Mouse (Mus musculus) embryonic facial prominence, embryonic 13.5 days (tissue): ENCODE data around the gene Gemin2. TPM values are rescaled to one million over a fixed set of nuclear protein-coding genes. Genes with fewer than 3 reads are reported as not detected.
"Not testable (repeated sequence)": the region's sequence is repeated elsewhere in the genome, so short reads cannot be mapped to it uniquely, and the experiment has no call there.

Experiments
- ATAC-seq: fragments of 200-750 bp; cut with Nextera tagmentation; 2 replicates; pipeline ENCODE4 v1.8.0; 2017; ENCODE audit warnings: low read depth; ENCODE audit not compliant: insufficient number of reproducible peaks, insufficient read depth, low FRiP score, low TSS enrichment
- H3K27ac ChIP-seq: fragments of 300-500 bp; sonication (generic); 2 replicates; pipeline ENCODE4 v1.5.1; 2015; ENCODE audit warnings: moderate library complexity, mild to moderate bottlenecking, inconsistent platforms
- H3K27me3 ChIP-seq: fragments of 300-500 bp; sonication (generic); 2 replicates; pipeline ENCODE4 v1.6.1; 2015; ENCODE audit warnings: mild to moderate bottlenecking, inconsistent platforms
- H3K36me3 ChIP-seq: fragments of 300-500 bp; sonication (generic); 2 replicates; pipeline ENCODE4 v1.6.1; 2015; ENCODE audit warnings: mild to moderate bottlenecking, inconsistent platforms
- H3K4me1 ChIP-seq: fragments of 300-500 bp; sonication (generic); 2 replicates; pipeline ENCODE4 v1.6.1; 2015; ENCODE audit warnings: inconsistent platforms
- H3K4me2 ChIP-seq: fragments of 300-500 bp; sonication (generic); 2 replicates; pipeline ENCODE4 v1.6.1; 2015; ENCODE audit warnings: moderate library complexity, mild to moderate bottlenecking, inconsistent platforms
- H3K4me3 ChIP-seq: fragments of 300-500 bp; sonication (generic); 2 replicates; pipeline ENCODE4 v1.5.1; 2015; ENCODE audit warnings: mild to moderate bottlenecking, inconsistent platforms
- H3K9ac ChIP-seq: fragments of 300-500 bp; sonication (generic); 2 replicates; pipeline ENCODE4 v1.6.1; 2015; ENCODE audit warnings: mild to moderate bottlenecking, inconsistent platforms
- H3K9me3 ChIP-seq: fragments of 300-500 bp; sonication (generic); 2 replicates; pipeline ENCODE4 v1.6.1; 2016; ENCODE audit warnings: inconsistent platforms
- WGBS: fragments of 180-500 bp; shearing (Covaris S2); methylation state at CpG from one replicate; pipeline ENCODE4 v1.1.7; 2015; ENCODE audit warnings: mixed read lengths; 5-methylcytosine and 5-hydroxymethylcytosine counted together
- polyA plus RNA-seq: library from polyadenylated mRNA; unstranded; fragments of >200 nt; fragmentation: Nextera tagmentation; extraction: Ambion mirVana; gene quantifications from 2 replicates; pipeline ENCODE4 v1.2.1, GENCODE M21; 2015

Gene Gemin2
- polyA plus RNA-seq, 1 experiment from 2014 or later = 38.3 TPM

- H3K27me3 ChIP-seq = no peaks in the 10 kb centered on the region
- H3K9me3 ChIP-seq = no peaks in the 10 kb centered on the region
- no peak for ATAC-seq
- H3K4me3 ChIP-seq = no peak overlapping the region
- no peak overlapping the region for H3K9ac ChIP-seq
- H3K4me1 ChIP-seq = no peaks in the 10 kb centered on the region
- WGBS = 67% methylated on average over 5 of the region's 5 CpGs
- peaks cover 17% of the 10 kb centered on the region for H3K36me3 ChIP-seq
- H3K27ac ChIP-seq = no peak overlapping the region
- H3K4me2 ChIP-seq = no peak overlapping the region
Observed at GRCm38 (mm10) chr12:59032101-59032500, 18.9 kb downstream of the Gemin2 start.

GRCm38 (mm10) chr12:59039162-59039970 lies 26.2 kb downstream of the Gemin2 start:
- Histone ChIP-seq H3K27me3 (no peaks in the 10 kb centered on the region), H3K4me2 (peak overlapping the region; percentile 43), H3K9me3 (no peaks in the 10 kb centered on the region), H3K27ac (peak overlapping the region; percentile 72; the same call in 1 of the 2 replicates), H3K36me3 (peaks cover 31% of the 10 kb centered on the region), H3K9ac (no peak overlapping the region), H3K4me1 (0 out of 2 replicates have a peak, but pooled peaks cover 4% of the 10 kb centered on the region), H3K4me3 (no peak overlapping the region)
- 69% methylated on average over 10 of the region's 10 CpGs for WGBS
- no peak for ATAC-seq

- Histone ChIP-seq H3K27ac (peak overlapping the region; percentile 72; the same call in 1 of the 2 replicates), H3K4me1 (0 out of 2 replicates have a peak, but pooled peaks cover 4% of the 10 kb centered on the region), H3K27me3 (no peaks in the 10 kb centered on the region), H3K36me3 (peaks cover 39% of the 10 kb centered on the region), H3K9me3 (no peaks in the 10 kb centered on the region), H3K4me3 (peak overlapping the region; percentile 16; the same call in 1 of the 2 replicates), H3K4me2 (peak overlapping the region; percentile 43), H3K9ac (no peak overlapping the region)
- peak; percentile 78; the same call in 1 of the 2 replicates for ATAC-seq
- WGBS = 5% methylated on average over 23 of the region's 23 CpGs
Observed at GRCm38 (mm10) chr12:59039971-59040844, 27.0 kb downstream of the Gemin2 start.

- Histone ChIP-seq H3K9ac (no peak overlapping the region), H3K4me2 (no peak overlapping the region), H3K4me1 (0 out of 2 replicates have a peak, but pooled peaks cover 4% of the 10 kb centered on the region), H3K27ac (0 out of 2 replicates have a peak overlapping the region, but pooled peaks have one; percentile 72), H3K4me3 (no peak overlapping the region), H3K9me3 (no peaks in the 10 kb centered on the region), H3K36me3 (peaks cover 45% of the 10 kb centered on the region), H3K27me3 (no peaks in the 10 kb centered on the region)
- 0 out of 2 replicates have a peak, but pooled peaks have one; percentile 15 for ATAC-seq
- WGBS = 21% methylated on average over 7 of the region's 7 CpGs
Observed at GRCm38 (mm10) chr12:59040851-59041250, 27.7 kb downstream of the Gemin2 start.

- Histone ChIP-seq H3K27me3 (no peaks in the 10 kb centered on the region), H3K4me2 (no peak overlapping the region), H3K4me3 (no peak overlapping the region), H3K27ac (no peak overlapping the region), H3K36me3 (peaks cover 65% of the 10 kb centered on the region), H3K9ac (no peak overlapping the region), H3K4me1 (no peaks in the 10 kb centered on the region), H3K9me3 (no peaks in the 10 kb centered on the region)
- 93% methylated on average over 3 of the region's 3 CpGs for WGBS
- ATAC-seq = no peak
Observed at GRCm38 (mm10) chr12:59052470-59052869, 39.3 kb downstream of the Gemin2 start.

GRCm38 (mm10) chr12:59053166-59053565 lies 40.0 kb downstream of the Gemin2 start:
- WGBS = 93% methylated on average over 5 of the region's 5 CpGs
- no peak overlapping the region for H3K4me2 ChIP-seq
- no peaks in the 10 kb centered on the region for H3K27me3 ChIP-seq
- peaks cover 63% of the 10 kb centered on the region for H3K36me3 ChIP-seq
- no peaks in the 10 kb centered on the region for H3K9me3 ChIP-seq
- no peaks in the 10 kb centered on the region for H3K4me1 ChIP-seq
- no peak overlapping the region for H3K9ac ChIP-seq
- ATAC-seq = no peak
- no peak overlapping the region for H3K4me3 ChIP-seq
- H3K27ac ChIP-seq = no peak overlapping the region

- H3K36me3 ChIP-seq = peaks cover 59% of the 10 kb centered on the region
- H3K9me3 ChIP-seq = no peaks in the 10 kb centered on the region
- no peak overlapping the region for H3K9ac ChIP-seq
- peaks cover under 1% of the 10 kb centered on the region; the same call in 1 of the 2 replicates for H3K4me1 ChIP-seq
- no peak overlapping the region for H3K27ac ChIP-seq
- no peak for ATAC-seq
- no peak overlapping the region for H3K4me2 ChIP-seq
- H3K4me3 ChIP-seq = no peak overlapping the region
- no peaks in the 10 kb centered on the region for H3K27me3 ChIP-seq
Observed at GRCm38 (mm10) chr12:59053976-59054375, 40.8 kb downstream of the Gemin2 start.

- no peak overlapping the region for H3K27ac ChIP-seq
- peaks cover 12% of the 10 kb centered on the region for H3K4me1 ChIP-seq
- no peak overlapping the region for H3K9ac ChIP-seq
- no peak for ATAC-seq
- H3K36me3 ChIP-seq = peaks cover 54% of the 10 kb centered on the region
- no peaks in the 10 kb centered on the region for H3K9me3 ChIP-seq
- no peak overlapping the region for H3K4me3 ChIP-seq
- 78% methylated on average over 4 of the region's 4 CpGs for WGBS
- H3K27me3 ChIP-seq = no peaks in the 10 kb centered on the region
- no peak overlapping the region for H3K4me2 ChIP-seq
Observed at GRCm38 (mm10) chr12:59055196-59055850, 42.1 kb downstream of the Gemin2 start.

- Histone ChIP-seq H3K27me3 (no peaks in the 10 kb centered on the region), H3K4me1 (peaks cover 12% of the 10 kb centered on the region), H3K27ac (no peak overlapping the region), H3K9ac (no peak overlapping the region), H3K36me3 (peaks cover 54% of the 10 kb centered on the region), H3K9me3 (no peaks in the 10 kb centered on the region), H3K4me2 (no peak overlapping the region), H3K4me3 (no peak overlapping the region)
- 97% methylated on average over 11 of the region's 11 CpGs for WGBS
- ATAC-seq = no peak
Observed at GRCm38 (mm10) chr12:59056222-59056621, 43.0 kb downstream of the Gemin2 start.

GRCm38 (mm10) chr12:59058242-59058641 lies 45.0 kb downstream of the Gemin2 start:
- peaks cover 12% of the 10 kb centered on the region for H3K4me1 ChIP-seq
- ATAC-seq, H3K9ac ChIP-seq, H3K9me3 ChIP-seq, H3K27ac ChIP-seq, H3K27me3 ChIP-seq, H3K4me3 ChIP-seq, H3K4me2 ChIP-seq: not testable (repeated sequence)
- 86% methylated on average over 5 of the region's 5 CpGs for WGBS
- peaks cover 48% of the 10 kb centered on the region for H3K36me3 ChIP-seq

GRCm38 (mm10) chr12:59060322-59060721 lies 47.1 kb downstream of the Gemin2 start:
- peak overlapping the region; percentile 94 for H3K27ac ChIP-seq
- peak overlapping the region; percentile 74 for H3K4me3 ChIP-seq

More at GRCm38 (mm10) chr12:59060322-59060721, 47.1 kb downstream of the Gemin2 start:
- Histone ChIP-seq H3K4me2 (peak overlapping the region; percentile 77), H3K9ac (peak overlapping the region; percentile 90), H3K27me3 (no peaks in the 10 kb centered on the region), H3K4me1 (peaks cover 12% of the 10 kb centered on the region), H3K9me3 (no peaks in the 10 kb centered on the region), H3K36me3 (peaks cover 33% of the 10 kb centered on the region)
- 40% methylated on average over 4 of the region's 4 CpGs for WGBS
- no peak for ATAC-seq
